Mouse (Mus musculus) kidney, embryonic 16.5 days (tissue): ENCODE measurements around the gene Ror1. TPM values are rescaled to one million over a fixed set of nuclear protein-coding genes. Genes with fewer than 3 reads are reported as not detected.

Source experiments
- ATAC-seq: fragments of 200-750 bp; cut with Nextera tagmentation; 2 replicates; pipeline ENCODE4 v1.8.0; 2017; ENCODE audit warnings: moderate TSS enrichment; ENCODE audit not compliant: low FRiP score, low TSS enrichment
- H3K27ac ChIP-seq: fragments of 300-500 bp; sonication (generic); 2 replicates; pipeline ENCODE4 v1.5.1; 2014; ENCODE audit warnings: low read length
- H3K27me3 ChIP-seq: fragments of 300-500 bp; sonication (generic); 2 replicates; pipeline ENCODE4 v1.6.1; 2014; ENCODE audit warnings: low read length, control low read depth, mixed read lengths; ENCODE audit not compliant: insufficient read depth
- H3K36me3 ChIP-seq: fragments of 300-500 bp; sonication (generic); 2 replicates; pipeline ENCODE4 v1.6.1; 2014; ENCODE audit warnings: low read length, control low read depth, mixed read lengths; ENCODE audit not compliant: insufficient read depth
- H3K4me1 ChIP-seq: fragments of 300-500 bp; sonication (generic); 2 replicates; pipeline ENCODE4 v1.6.1; 2014; ENCODE audit warnings: low read length, control low read depth, mixed read lengths; ENCODE audit not compliant: insufficient read depth
- H3K4me2 ChIP-seq: fragments of 300-500 bp; sonication (generic); replicated peaks from 2 replicates; pipeline ENCODE4 v1.6.1; 2014; ENCODE audit warnings: low read depth, low read length
- H3K4me3 ChIP-seq: fragments of 300-500 bp; sonication (generic); 2 replicates; pipeline ENCODE4 v1.5.1; 2014; ENCODE audit warnings: mild to moderate bottlenecking, low read length
- H3K9ac ChIP-seq: fragments of 300-500 bp; sonication (generic); replicated peaks from 2 replicates; pipeline ENCODE4 v1.6.1; 2014; ENCODE audit warnings: low read length
- H3K9me3 ChIP-seq: fragments of 300-500 bp; sonication (generic); 2 replicates; pipeline ENCODE4 v1.6.1; 2016; ENCODE audit warnings: low read length, control low read depth
- WGBS: fragments of 180-500 bp; shearing (Covaris S2); extraction: QIAGEN DNeasy Blood & Tissue Kit; methylation state at CpG from one replicate; pipeline ENCODE4 v1.1.7; 2014; 5-methylcytosine and 5-hydroxymethylcytosine counted together
- polyA plus RNA-seq: library from polyadenylated mRNA; unstranded; fragments of >200 nt; fragmentation: Nextera tagmentation; extraction: Ambion mirVana; gene quantifications from 2 replicates; pipeline ENCODE4 v1.2.1, GENCODE M21; 2015

The Ror1 gene
- polyA plus RNA-seq, 1 experiment from 2014 or later = 9.3 TPM

DNA sequence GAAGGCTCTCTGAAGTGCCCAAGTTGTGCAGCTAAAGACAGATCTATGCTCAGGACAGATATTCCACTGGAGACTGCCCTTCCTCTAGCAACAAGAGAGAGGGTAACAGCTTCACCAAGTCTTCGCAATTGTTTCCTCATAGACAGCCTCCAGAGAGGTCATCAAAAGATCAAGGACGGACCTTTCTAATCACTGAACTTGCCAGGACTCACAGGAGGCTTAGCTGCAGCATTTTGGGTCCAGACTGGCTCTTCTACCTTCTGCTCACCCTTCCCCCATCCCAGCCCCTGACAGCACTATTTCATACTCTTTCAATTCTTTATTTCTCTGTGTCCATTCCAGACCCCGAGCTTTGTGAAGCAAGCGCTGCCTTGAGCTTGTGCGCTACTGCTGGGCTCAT, 204.6 kb downstream of the Ror1 start:
- no peaks in the 10 kb centered on the region for H3K27me3 ChIP-seq
- H3K4me3 ChIP-seq = no peak overlapping the region
- H3K27ac ChIP-seq = no peak overlapping the region
- H3K9me3 ChIP-seq = no peaks in the 10 kb centered on the region
- peaks cover 10% of the 10 kb centered on the region; the same call in 1 of the 2 replicates for H3K4me1 ChIP-seq
- no peak for ATAC-seq
- H3K9ac ChIP-seq = no peak overlapping the region
- WGBS = 71% methylated on average over 5 of the region's 5 CpGs
- no peaks in the 10 kb centered on the region for H3K36me3 ChIP-seq
- H3K4me2 ChIP-seq = no peak overlapping the region

DNA sequence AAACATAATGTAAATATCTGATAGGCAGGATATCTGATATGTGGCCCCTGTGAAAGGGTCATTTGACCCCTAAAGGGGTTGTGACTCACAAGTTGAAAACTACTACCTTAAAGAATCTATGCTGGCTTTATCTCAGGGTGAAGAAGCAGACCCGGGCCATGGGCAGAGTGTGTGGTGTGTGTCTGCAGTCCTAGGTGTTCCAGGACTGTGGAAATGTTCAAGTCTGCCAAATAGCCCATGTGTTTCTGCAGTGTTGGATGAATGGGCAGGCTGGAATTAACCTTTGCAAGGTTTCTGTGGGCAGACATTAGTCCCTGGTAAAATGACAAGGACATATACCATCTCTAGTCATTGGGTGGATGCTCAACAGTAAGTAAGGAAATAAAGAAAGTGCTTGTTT, 205.8 kb downstream of the Ror1 start:
- Histone ChIP-seq H3K9me3 (no peaks in the 10 kb centered on the region), H3K4me3 (no peak overlapping the region), H3K9ac (no peak overlapping the region), H3K4me2 (no peak overlapping the region), H3K27ac (no peak overlapping the region), H3K36me3 (no peaks in the 10 kb centered on the region), H3K27me3 (no peaks in the 10 kb centered on the region), H3K4me1 (peaks cover 7% of the 10 kb centered on the region; the same call in 1 of the 2 replicates)
- no peak for ATAC-seq
- 85% methylated on average over 1 of the region's 1 CpGs for WGBS

DNA sequence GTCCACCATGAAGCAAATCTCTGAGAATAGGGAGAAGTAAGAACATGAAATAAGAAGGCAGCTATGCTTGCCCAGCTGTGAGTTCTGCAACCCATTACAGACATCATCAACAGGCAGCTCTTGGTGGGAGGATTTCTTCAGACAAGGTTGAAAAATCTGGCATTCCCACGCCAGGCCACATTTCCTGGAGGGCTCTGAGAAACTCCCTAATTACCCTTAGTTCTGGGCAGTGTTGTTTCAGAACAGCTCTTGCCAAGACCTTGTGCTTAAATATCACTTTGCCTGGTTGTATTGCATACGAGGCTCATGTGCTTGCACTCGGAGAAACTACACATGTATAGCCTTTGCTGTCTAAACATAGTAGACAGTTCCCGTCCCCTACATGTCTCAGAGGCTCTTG, 211.8 kb downstream of the Ror1 start:
- Histone ChIP-seq H3K9me3 (no peaks in the 10 kb centered on the region; the same call in 1 of the 2 replicates), H3K4me3 (no peak overlapping the region), H3K36me3 (no peaks in the 10 kb centered on the region), H3K9ac (no peak overlapping the region), H3K27ac (no peak overlapping the region), H3K4me2 (no peak overlapping the region), H3K27me3 (no peaks in the 10 kb centered on the region), H3K4me1 (peaks cover 4% of the 10 kb centered on the region; the same call in 1 of the 2 replicates)
- no peak for ATAC-seq
- WGBS = 46% methylated on average over 4 of the region's 4 CpGs

DNA sequence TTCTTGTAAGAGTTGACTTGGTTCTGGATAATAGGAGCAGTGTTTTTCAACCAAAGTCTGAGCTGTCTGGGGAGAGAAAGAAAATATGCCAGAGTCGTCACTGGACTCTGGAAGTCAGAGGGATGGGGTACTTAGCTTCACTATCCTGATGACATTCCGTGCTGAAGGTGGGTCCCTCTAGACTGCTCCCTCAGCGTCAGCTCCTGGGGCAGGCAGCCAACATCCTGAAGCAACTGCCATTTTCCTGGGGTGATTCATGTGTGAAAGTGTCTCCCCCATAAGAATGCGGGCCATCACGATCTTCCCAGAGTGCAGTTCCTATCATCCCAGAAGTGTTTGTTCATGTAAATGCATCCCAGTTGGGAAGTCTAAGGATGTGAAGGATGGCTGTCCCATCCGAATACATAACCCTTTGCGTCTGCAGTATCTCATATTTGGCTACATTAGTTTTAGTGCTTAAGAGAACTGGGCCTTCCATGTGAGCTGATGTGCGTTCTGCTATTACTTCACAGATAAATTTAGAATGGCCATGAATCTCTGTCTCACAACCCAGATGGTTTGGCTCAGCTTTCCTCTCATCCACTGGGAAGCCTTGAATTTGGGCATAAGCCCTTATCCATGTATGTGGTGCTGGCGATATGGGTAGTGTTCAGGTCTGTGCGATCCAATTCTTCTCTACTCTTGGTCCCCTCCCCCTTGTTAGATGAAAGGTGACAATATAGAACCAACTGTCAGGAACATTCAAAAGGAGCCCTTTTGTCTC, 216.4 kb downstream of the Ror1 start:
- Histone ChIP-seq H3K27ac (no peak overlapping the region), H3K4me2 (no peak overlapping the region), H3K4me1 (peaks cover 4% of the 10 kb centered on the region), H3K4me3 (no peak overlapping the region), H3K9ac (no peak overlapping the region), H3K9me3 (no peaks in the 10 kb centered on the region; the same call in 1 of the 2 replicates), H3K27me3 (no peaks in the 10 kb centered on the region), H3K36me3 (no peaks in the 10 kb centered on the region)
- ATAC-seq = no peak
- WGBS = 67% methylated on average over 10 of the region's 10 CpGs

DNA sequence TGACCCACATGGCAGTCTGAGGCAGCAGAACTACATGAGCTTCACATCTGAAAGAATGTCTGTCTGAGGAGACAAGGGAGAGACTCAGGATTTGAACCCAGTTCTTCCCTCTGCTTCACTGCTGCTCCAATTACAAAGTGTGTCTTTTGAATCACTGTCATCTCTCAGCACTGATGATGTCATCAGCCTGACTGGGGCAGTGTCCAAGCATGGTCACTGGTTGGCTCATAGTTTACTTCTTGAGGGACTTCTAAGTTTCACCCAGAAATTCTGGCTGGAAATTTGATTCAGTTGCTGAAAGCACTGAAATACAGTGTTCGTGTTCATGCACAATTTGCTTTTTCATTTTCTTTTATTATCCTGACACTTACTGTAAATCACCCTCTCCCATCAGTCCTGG, 219.5 kb downstream of the Ror1 start:
- Histone ChIP-seq H3K9ac (no peak overlapping the region), H3K27ac (no peak overlapping the region), H3K36me3 (no peaks in the 10 kb centered on the region), H3K9me3 (peaks cover 5% of the 10 kb centered on the region; the same call in 1 of the 2 replicates), H3K4me2 (no peak overlapping the region), H3K4me1 (no peaks in the 10 kb centered on the region; the same call in 1 of the 2 replicates), H3K4me3 (no peak overlapping the region), H3K27me3 (no peaks in the 10 kb centered on the region)
- 15% methylated on average over 1 of the region's 1 CpGs for WGBS
- no peak for ATAC-seq

DNA sequence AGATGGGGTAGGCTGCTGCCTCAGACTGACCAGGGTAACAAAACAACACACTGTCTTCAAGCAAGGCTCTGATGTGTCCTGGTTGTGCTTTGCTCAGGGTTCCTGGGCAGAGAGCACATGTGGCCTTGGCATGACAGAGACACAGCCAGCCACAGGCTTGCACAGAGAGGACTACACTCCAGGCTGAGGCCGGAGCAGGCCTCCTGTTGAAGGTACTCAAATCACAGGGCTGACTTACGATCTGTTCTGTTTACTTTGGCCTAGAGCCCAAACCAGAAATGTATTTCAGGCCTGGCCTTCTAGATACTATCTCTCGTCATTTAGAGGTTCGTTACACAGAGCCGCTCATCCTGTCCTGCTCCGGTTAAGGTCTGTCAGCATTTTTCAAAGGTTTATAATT, 226.2 kb downstream of the Ror1 start:
- Histone ChIP-seq H3K36me3 (no peaks in the 10 kb centered on the region), H3K9ac (no peak overlapping the region), H3K4me2 (no peak overlapping the region), H3K27ac (peak overlapping the region; percentile 70), H3K9me3 (0 out of 2 replicates have a peak, but pooled peaks cover 5% of the 10 kb centered on the region), H3K27me3 (no peaks in the 10 kb centered on the region), H3K4me3 (no peak overlapping the region), H3K4me1 (peaks cover 19% of the 10 kb centered on the region)
- WGBS = 5% methylated on average over 6 of the region's 6 CpGs
- ATAC-seq = peak; percentile 89

DNA sequence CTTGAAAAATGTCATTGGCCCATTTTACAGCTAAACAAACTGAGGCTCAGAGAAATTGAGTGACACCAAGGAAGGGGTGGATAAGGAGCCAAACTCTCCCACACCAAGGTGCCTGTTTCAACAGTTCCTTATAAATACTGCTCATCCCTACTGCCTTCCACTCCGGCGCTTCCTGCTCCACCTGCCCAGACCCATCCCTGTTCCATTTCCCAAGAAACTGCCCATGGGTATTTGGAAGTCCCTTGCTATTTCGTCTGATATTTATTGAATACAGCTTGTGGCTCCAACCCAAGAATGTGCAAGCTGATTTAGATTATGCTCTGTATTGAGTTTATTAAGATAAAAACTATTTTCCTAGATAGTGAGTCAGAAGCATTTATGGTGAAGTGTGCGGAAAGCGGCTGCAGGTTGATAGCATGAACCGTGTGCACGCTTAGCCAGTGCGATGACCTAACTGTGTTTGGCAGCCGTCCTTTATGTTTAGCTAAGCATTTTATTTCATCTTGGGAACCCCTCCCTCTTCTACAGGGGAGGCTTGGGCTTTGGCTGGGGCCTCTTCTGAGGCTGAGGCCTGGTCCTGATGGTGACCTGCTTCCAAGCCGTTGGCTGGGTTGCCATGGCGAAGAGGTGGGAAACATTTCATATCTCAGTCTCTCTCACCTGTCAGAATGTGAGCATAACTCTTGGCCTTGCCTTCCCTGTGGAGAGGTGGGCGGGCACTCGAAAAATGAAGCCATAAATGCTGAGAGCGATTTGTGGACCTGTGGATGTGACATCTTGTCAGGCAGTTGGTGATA, 229.3 kb downstream of the Ror1 start:
- no peaks in the 10 kb centered on the region for H3K27me3 ChIP-seq
- no peaks in the 10 kb centered on the region for H3K36me3 ChIP-seq
- no peak overlapping the region for H3K4me3 ChIP-seq
- H3K27ac ChIP-seq = no peak overlapping the region
- H3K4me1 ChIP-seq = peaks cover 19% of the 10 kb centered on the region
- no peak overlapping the region for H3K9ac ChIP-seq
- 65% methylated on average over 14 of the region's 14 CpGs for WGBS
- no peak overlapping the region for H3K4me2 ChIP-seq
- H3K9me3 ChIP-seq = no peaks in the 10 kb centered on the region
- no peak for ATAC-seq

DNA sequence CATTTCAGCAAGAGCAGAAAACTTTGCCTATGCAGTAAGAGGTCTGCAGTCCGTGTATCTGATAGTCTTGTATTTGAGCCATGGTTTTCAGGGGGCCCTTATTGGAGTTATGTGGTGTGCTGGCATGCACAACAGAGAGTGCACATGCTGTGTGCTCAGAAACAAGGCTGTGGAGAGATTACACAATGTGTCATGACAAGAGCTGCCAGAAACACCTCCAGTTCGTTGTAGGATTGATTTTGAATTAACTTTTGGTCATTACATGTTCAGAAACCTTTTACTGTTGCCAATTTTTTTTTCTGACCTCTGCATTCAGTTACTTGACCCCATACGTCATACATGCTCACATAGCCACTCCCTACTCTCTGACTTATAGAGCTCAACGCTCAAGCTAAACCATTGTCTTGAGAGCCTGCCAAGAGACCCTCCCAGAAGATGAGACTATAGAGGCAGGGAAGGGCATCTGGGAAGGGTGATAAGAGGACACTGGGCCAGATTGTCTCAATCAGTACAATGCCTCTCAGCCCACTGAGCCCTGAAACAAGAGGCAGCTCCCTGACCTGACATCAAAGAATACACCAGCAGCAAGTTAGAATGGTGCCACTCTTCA, 232.9 kb downstream of the Ror1 start:
- WGBS = 50% methylated on average over 4 of the region's 4 CpGs
- no peaks in the 10 kb centered on the region for H3K9me3 ChIP-seq
- H3K36me3 ChIP-seq = no peaks in the 10 kb centered on the region
- H3K9ac ChIP-seq = no peak overlapping the region
- H3K4me1 ChIP-seq = 0 out of 2 replicates have a peak, but pooled peaks cover 3% of the 10 kb centered on the region
- no peaks in the 10 kb centered on the region for H3K27me3 ChIP-seq
- H3K27ac ChIP-seq = no peak overlapping the region
- no peak overlapping the region for H3K4me2 ChIP-seq
- no peak overlapping the region for H3K4me3 ChIP-seq
- ATAC-seq = no peak

DNA sequence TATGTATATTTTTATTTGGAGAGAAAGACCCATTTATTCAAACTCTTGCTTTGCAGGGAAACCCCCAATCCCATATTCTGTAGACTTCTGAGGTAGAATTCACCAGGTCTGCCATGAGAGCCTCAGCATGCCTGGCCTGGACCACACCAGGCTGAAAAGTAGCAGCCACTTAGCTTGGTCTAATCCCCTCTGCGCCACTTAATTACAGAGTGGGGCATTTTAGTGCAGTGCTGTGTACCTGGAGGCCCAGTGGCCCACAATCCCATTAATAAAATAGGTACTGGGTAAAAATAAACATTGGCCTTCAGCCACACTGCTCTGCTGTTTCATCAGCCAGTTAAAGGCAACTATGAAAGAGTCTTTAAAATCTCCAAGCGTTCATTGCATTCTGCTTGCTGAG, 239.6 kb downstream of the Ror1 start:
- ATAC-seq = no peak
- Histone ChIP-seq H3K4me2 (no peak overlapping the region), H3K4me3 (no peak overlapping the region), H3K36me3 (no peaks in the 10 kb centered on the region), H3K4me1 (peaks cover 13% of the 10 kb centered on the region), H3K9me3 (no peaks in the 10 kb centered on the region), H3K27me3 (no peaks in the 10 kb centered on the region), H3K27ac (no peak overlapping the region), H3K9ac (no peak overlapping the region)
- WGBS = 61% methylated on average over 2 of the region's 2 CpGs
